Mouse (Mus musculus): ENCODE data around the gene Rdh8.

GRCm38 (mm10) chr9:20830901-20831643 lies 12.8 kb downstream of the Rdh8 start:
- TF ChIP-seq CTCF (IDR thresholded peaks at IDR 0.05) (peak; percentile 98), EP300 (IDR thresholded peaks at IDR 0.05) (no peak)
